Mouse (Mus musculus) thymus, adult 2 months (tissue): ENCODE results near the gene B230219D22Rik.

Experiments
- CTCF ChIP-seq: fragments of 200-500 bp; IDR thresholded peaks from 2 replicates; pipeline ENCODE4 v1.5.1; 2012; ENCODE audit warnings: mild to moderate bottlenecking, control low read depth, low read length, moderate library complexity, borderline replicate concordance; ENCODE audit not compliant: control insufficient read depth, poor library complexity, insufficient read depth; ENCODE audit errors: extremely low read depth
- POLR2A ChIP-seq: fragments of 200-500 bp; IDR thresholded peaks from 2 replicates; pipeline ENCODE4 v1.6.1; 2012; ENCODE audit warnings: mild to moderate bottlenecking, low read length, control low read depth, moderate library complexity; ENCODE audit not compliant: control insufficient read depth, poor library complexity, insufficient read depth; ENCODE audit errors: extremely low read depth

DNA sequence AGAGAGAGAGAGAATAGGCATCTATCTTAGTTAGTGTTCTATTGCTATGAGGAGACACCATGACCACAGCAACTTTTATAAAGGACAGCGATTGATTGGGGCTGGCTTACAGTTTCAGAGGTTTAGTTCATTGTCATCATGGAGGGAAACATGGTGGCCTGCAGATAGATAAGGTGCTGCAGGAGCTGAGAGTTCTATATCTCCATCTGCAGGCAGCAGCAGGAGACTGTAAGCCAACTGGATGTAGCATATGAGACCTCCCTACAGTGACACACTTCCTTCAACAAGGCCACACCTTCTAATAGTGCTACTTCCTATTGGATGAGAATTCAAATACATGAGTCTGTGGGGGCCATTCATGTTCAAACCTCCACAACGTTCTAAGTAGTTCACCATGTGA, 39.2 kb downstream of the B230219D22Rik start:
- TF ChIP-seq CTCF (no peak), POLR2A (no peak)
